Mouse (Mus musculus) lung, embryonic 14.5 days (tissue): ENCODE measurements around the gene Sult4a1. TPM values are rescaled to one million over a fixed set of nuclear protein-coding genes. Genes with fewer than 3 reads are reported as not detected.

Experiments
- ATAC-seq: fragments of 200-750 bp; cut with Nextera tagmentation; 2 replicates; pipeline ENCODE4 v1.8.0; 2017; ENCODE audit warnings: mild to moderate bottlenecking, moderate TSS enrichment, moderate library complexity; ENCODE audit not compliant: insufficient read depth
- DNase-seq: peaks from one replicate; pipeline ENCODE4 v3.0.0-alpha.2; 2015
- H3K27ac ChIP-seq: fragments of 300-500 bp; sonication (generic); 2 replicates; pipeline ENCODE4 v1.5.1; 2014; ENCODE audit warnings: low read depth, mild to moderate bottlenecking, moderate library complexity
- H3K27me3 ChIP-seq: fragments of 300-500 bp; sonication (generic); 2 replicates; pipeline ENCODE4 v1.6.1; 2014; ENCODE audit warnings: low read length, control low read depth; ENCODE audit not compliant: insufficient read depth
- H3K36me3 ChIP-seq: fragments of 300-500 bp; sonication (generic); 2 replicates; pipeline ENCODE4 v1.6.1; 2014; ENCODE audit warnings: control low read depth; ENCODE audit not compliant: insufficient read depth
- H3K4me1 ChIP-seq: fragments of 300-500 bp; sonication (generic); 2 replicates; pipeline ENCODE4 v1.6.1; 2014; ENCODE audit warnings: antibody characterized with exemption, control low read depth; ENCODE audit not compliant: insufficient read depth
- H3K4me2 ChIP-seq: fragments of 300-500 bp; sonication (generic); 2 replicates; pipeline ENCODE4 v1.6.1; 2014; ENCODE audit warnings: mild to moderate bottlenecking
- H3K4me3 ChIP-seq: fragments of 300-500 bp; sonication (generic); 2 replicates; pipeline ENCODE4 v1.5.1; 2014; ENCODE audit warnings: low read depth, low read length
- H3K9ac ChIP-seq: fragments of 300-500 bp; sonication (generic); 2 replicates; pipeline ENCODE4 v1.6.1; 2014
- H3K9me3 ChIP-seq: fragments of 300-500 bp; sonication (generic); 2 replicates; pipeline ENCODE4 v1.6.1; 2016; ENCODE audit warnings: low read depth, low read length, control low read depth
- CTCF ChIP-seq: IDR thresholded peaks from 2 replicates; pipeline ENCODE4 v1.5.1; 2016; ENCODE audit warnings: antibody characterized with exemption, low read depth
- WGBS: fragments of 180-500 bp; shearing (Covaris S2); extraction: QIAGEN DNeasy Blood & Tissue Kit; methylation state at CpG from one replicate; pipeline ENCODE4 v1.1.7; 2014; 5-methylcytosine and 5-hydroxymethylcytosine counted together
- polyA plus RNA-seq: library from polyadenylated mRNA; unstranded; fragments of >200 nt; fragmentation: Nextera tagmentation; extraction: Ambion mirVana; gene quantifications from 2 replicates; pipeline ENCODE4 v1.2.1, GENCODE M21; 2014

Sult4a1 gene
- polyA plus RNA-seq, 1 experiment from 2014 or later, result 0.75 TPM

DNA sequence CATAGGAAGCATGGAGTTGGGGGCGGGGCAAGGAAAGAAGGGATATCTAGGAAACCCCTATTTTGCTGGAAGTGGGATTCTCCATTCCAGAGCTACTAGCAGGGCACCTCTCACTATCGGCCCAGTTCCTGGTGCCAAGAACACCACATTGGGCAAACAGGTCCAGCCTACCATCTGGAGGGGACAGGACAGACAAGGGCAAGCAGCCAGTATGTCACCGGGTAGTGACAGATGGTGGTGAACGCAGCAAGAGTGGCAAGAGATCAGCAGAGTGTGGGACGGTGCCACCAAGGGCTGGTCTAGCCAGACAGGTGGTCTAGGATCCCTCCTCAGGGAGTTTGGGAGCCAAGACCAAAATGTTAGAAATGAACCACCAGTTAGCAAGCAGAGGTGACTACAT lies 68.5 kb downstream of the Sult4a1 start:
- H3K36me3 ChIP-seq, result no peaks in the 10 kb centered on the region
- TF ChIP-seq CTCF, result no peak
- ATAC-seq (no peak), DNase-seq (no peak)
- no peaks in the 10 kb centered on the region for H3K27me3 ChIP-seq
- no peak overlapping the region for H3K9ac ChIP-seq
- H3K27ac ChIP-seq, result no peak overlapping the region
- WGBS, result 85% methylated on average over 5 of the region's 5 CpGs
- no peak overlapping the region for H3K4me3 ChIP-seq
- no peaks in the 10 kb centered on the region for H3K4me1 ChIP-seq
- H3K4me2 ChIP-seq, result no peak overlapping the region
- no peaks in the 10 kb centered on the region for H3K9me3 ChIP-seq

Other genes with a start within 250 kb of the Sult4a1 start
- gene Efcab6, start 40.4 kb downstream of the Sult4a1 start, polyA plus RNA-seq, result 0.33 and 0.77 TPM in 2 replicates
- not detected in 2 replicates for gene Pnpla5, start 17.4 kb upstream of the Sult4a1 start, polyA plus RNA-seq
- 0.41 TPM in 1 of 2 replicates, not detected in the other for gene Pnpla3, start 62.1 kb upstream of the Sult4a1 start, polyA plus RNA-seq
- gene Samm50, start 86.5 kb upstream of the Sult4a1 start, polyA plus RNA-seq, result 78.4 and 80.1 TPM in 2 replicates
- 5.3 and 5.4 TPM in 2 replicates for gene Parvb, start 126.3 kb upstream of the Sult4a1 start, polyA plus RNA-seq
- 1.5 and 1.7 TPM in 2 replicates for gene Parvg, start 218.3 kb upstream of the Sult4a1 start, polyA plus RNA-seq